Mouse (Mus musculus): Measurements from ENCODE around the gene Ephb1.

- no peak for TF ChIP-seq POLR2A (IDR thresholded peaks at IDR 0.05; ENCODE audit: low read depth, low read length)
- TF ChIP-seq CTCF (conservative IDR thresholded peaks at IDR 0.05; ENCODE audit: insufficient read depth, insufficient read length, low read depth, low read length) = no peak
These were observed 412.3 kb downstream of the Ephb1 start for GRCm38 (mm10) chr9:101942058-101942669.
